Mouse (Mus musculus) heart, postnatal 14 days (tissue): ENCODE results near the gene Gm8693. TPM values are rescaled to one million over a fixed set of nuclear protein-coding genes. Genes with fewer than 3 reads are reported as not detected.
"Not testable (repeated sequence)": the region's sequence is repeated elsewhere in the genome, so short reads cannot be mapped to it uniquely, and the experiment has no call there.

Source experiments
- DNase-seq, 2 experiments: peaks; one replicate each; pipeline ENCODE4 v3.0.0; 2021 to 2022
- intact Hi-C: fragments of 180-260 bp; cut with DNase I; formaldehyde crosslinking; loops from one replicate; pipeline ENCODE4 v1.15.1; 2025
- long read RNA-seq, 2 experiments: library from polyadenylated mRNA; stranded (forward); transcript quantifications; one replicate each; pipeline ENCODE4 v2.0.0; 2021
- total RNA-seq, 2 experiments: library from RNA; stranded (reverse); gene quantifications; 2 replicates each; pipeline ENCODE4 v1.2.3; 2021

Gm8693 gene
- total RNA-seq, result not detected
- long read RNA-seq, experiment 1, result 0 reads
- long read RNA-seq, experiment 2, result 0 reads

GRCm38 (mm10) chr7:22692217-22692616 lies at the start of gene Gm8693:
TSS of gene Gm8693 (minus strand) at chr7:22692317.
- intact Hi-C loops, result not testable (repeated sequence)

GRCm38 (mm10) chr7:22719610-22720009 lies 27.5 kb upstream of the Gm8693 start, which contains the start of gene Gm4567:
TSS of gene Gm4567 (minus strand) at chr7:22719710.
- intact Hi-C loops, DNase-seq: not testable (repeated sequence)

More at GRCm38 (mm10) chr7:22692217-22692616, at the start of gene Gm8693:
- not testable (repeated sequence) for DNase-seq

DNA sequence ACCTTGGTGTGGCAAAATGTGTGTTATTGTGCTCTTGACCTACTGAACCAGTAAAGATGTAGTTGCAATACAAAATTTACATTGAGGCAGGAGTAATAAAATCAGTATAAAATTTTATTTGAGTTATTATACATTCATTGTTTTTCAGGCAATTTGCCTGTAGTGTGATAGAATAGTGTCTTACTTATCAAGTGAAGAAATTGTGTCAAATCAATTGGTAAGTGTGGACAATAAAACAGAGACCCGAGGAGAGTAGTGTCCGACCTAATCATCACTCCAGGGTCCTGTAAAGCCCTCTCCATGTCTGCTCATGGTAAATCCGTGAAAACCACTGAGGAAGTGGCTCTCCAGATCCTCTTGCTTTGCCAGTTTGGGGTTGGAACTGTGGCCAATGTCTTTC lies 34.4 kb downstream of the Gm8693 start, which contains the start of gene Vmn1r155:
Gene Vmn1r155 (plus strand): TSS at position 301 of the 400 bp plus-strand sequence.
- DNase-seq, intact Hi-C loops: not testable (repeated sequence)

Other genes with a start within 250 kb of the Gm8693 start
- gene Gm10665, start 228.2 kb downstream of the Gm8693 start, total RNA-seq, result not detected
- not detected for gene Vmn1r151, start 192.6 kb downstream of the Gm8693 start, total RNA-seq
- not detected for gene Vmn1r152, start 169.3 kb downstream of the Gm8693 start, total RNA-seq
- gene Gm8677, start 157.4 kb downstream of the Gm8693 start, total RNA-seq, result not detected
- gene Gm4201, start 127.0 kb downstream of the Gm8693 start, total RNA-seq, result not detected
- not detected for gene Gm4565, start 104.2 kb downstream of the Gm8693 start, total RNA-seq
- gene Vmn1r155, start 34.3 kb downstream of the Gm8693 start, total RNA-seq, result not detected
- not detected for gene Gm4567, start 27.4 kb upstream of the Gm8693 start, total RNA-seq
- not detected for gene Vmn1r157, start 69.4 kb upstream of the Gm8693 start, total RNA-seq
- gene Vmn1r158, start 98.5 kb upstream of the Gm8693 start, total RNA-seq, result not detected
- gene Vmn1r159, start 151.3 kb upstream of the Gm8693 start, total RNA-seq, result not detected
- gene Vmn1r160, start 178.9 kb upstream of the Gm8693 start, total RNA-seq, result not detected